Mouse (Mus musculus): ENCODE measurements around the gene Lgals9. TPM values are rescaled to one million over a fixed set of nuclear protein-coding genes. Genes with fewer than 3 reads are reported as not detected.

The Lgals9 gene
- total and polyA plus RNA-seq, 3 experiments: 160 to 287 (median 228) TPM

DNA sequence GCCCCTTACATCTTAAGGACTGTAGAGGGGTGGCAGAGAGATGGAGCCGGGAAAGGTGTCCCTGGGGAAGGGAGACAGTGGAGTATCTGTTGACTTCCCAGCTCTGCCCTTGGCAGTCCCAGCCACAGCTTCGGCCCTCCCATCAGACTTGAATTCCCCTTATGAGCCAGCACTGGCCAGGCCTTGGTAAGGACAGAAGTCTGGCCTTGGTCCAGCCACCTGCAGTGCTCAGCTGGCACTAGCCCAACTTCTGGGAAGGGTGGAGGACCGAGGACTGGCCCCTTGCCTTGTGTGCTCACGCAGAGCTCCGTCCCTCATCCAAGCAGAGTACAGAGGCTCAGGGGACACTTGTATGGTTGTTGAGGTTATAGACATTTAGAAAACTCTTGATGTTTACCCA lies 55.4 kb downstream of the Lgals9 start:
- H3K4me1 ChIP-seq (ENCODE audit: control insufficient read depth in 1 of 2, insufficient read depth in 2 of 2, low read length in 2 of 2): no peaks in the 10 kb centered on the region
- no peak overlapping the region for H3K27ac ChIP-seq (ENCODE audit: control insufficient read depth, low read depth, low read length)
- H3K27me3 ChIP-seq (ENCODE audit: control insufficient read depth in 1 of 2, insufficient read depth in 2 of 2, low read length in 2 of 2): peaks cover 26 to 34% of the 10 kb centered on the region in 2 experiments
- no peak for TF ChIP-seq NELFE (IDR thresholded peaks at IDR 0.05; ENCODE audit: low read depth, low read length)
- TF ChIP-seq MYC (IDR thresholded peaks at IDR 0.05; ENCODE audit: low read depth, low read length): no peak
- no peak for TF ChIP-seq MAX (IDR thresholded peaks at IDR 0.05; ENCODE audit: low read length)
- TF ChIP-seq ZC3H11A (IDR thresholded peaks at IDR 0.05; ENCODE audit: low read depth, low read length): no peak
- TF ChIP-seq CHD1 (IDR thresholded peaks at IDR 0.05; ENCODE audit: low read depth, low read length): no peak
- no peak for TF ChIP-seq USF2 (IDR thresholded peaks at IDR 0.05; ENCODE audit: borderline replicate concordance in 1 of 2, insufficient read depth in 1 of 2, low read depth in 1 of 2, low read length in 2 of 2)
- TF ChIP-seq ZKSCAN1 (IDR thresholded peaks at IDR 0.05; ENCODE audit: low read depth, low read length): no peak
- TF ChIP-seq ELF1 (IDR thresholded peaks at IDR 0.05; ENCODE audit: low read depth, low read length): no peak
- no peak for TF ChIP-seq GATA1 (IDR thresholded peaks at IDR 0.05; ENCODE audit: low read depth, low read length)
- no peak for TF ChIP-seq POLR2A (IDR thresholded peaks at IDR 0.05; ENCODE audit: control insufficient read depth in 1 of 2, insufficient read depth in 1 of 2, low read depth in 1 of 2, low read length in 2 of 2, poor library complexity in 1 of 2)
- TF ChIP-seq MYB (IDR thresholded peaks at IDR 0.05; ENCODE audit: low read depth, low read length): no peak
- TF ChIP-seq MEF2A (IDR thresholded peaks at IDR 0.05; ENCODE audit: extremely low read depth, insufficient replicate concordance, low read depth, low read length, poor library complexity, severe bottlenecking): no peak
- TF ChIP-seq SIN3A (IDR thresholded peaks at IDR 0.05; ENCODE audit: low read length): no peak
- no peak for TF ChIP-seq RAD21 (IDR thresholded peaks at IDR 0.05; ENCODE audit: low read depth, low read length)
- no peak for TF ChIP-seq TCF12 (IDR thresholded peaks at IDR 0.05; ENCODE audit: low read depth, low read length)
- no peak for TF ChIP-seq ETS1 (IDR thresholded peaks at IDR 0.05; ENCODE audit: low read depth, low read length)
- no peak for TF ChIP-seq TAL1 (IDR thresholded peaks at IDR 0.05; ENCODE audit: low read length)
- no peak for TF ChIP-seq EP300 (IDR thresholded peaks at IDR 0.05; ENCODE audit: low read depth in 1 of 2, low read length in 2 of 2)
- H3K79me2 ChIP-seq (ENCODE audit: control insufficient read depth, insufficient read depth, low read length, poor library complexity): no peaks in the 10 kb centered on the region
- H3K36me3 ChIP-seq (ENCODE audit: control insufficient read depth in 1 of 2, insufficient read depth in 2 of 2, low read length in 2 of 2): no peaks in the 10 kb centered on the region
- DNase-seq (ENCODE audit: low read depth, low spot score): no peak
- no peak overlapping the region for H3K9ac ChIP-seq (ENCODE audit: control insufficient read depth, low read depth, low read length, poor library complexity, severe bottlenecking)
- no peaks in the 10 kb centered on the region for H3K9me3 ChIP-seq (replicated peaks; ENCODE audit: insufficient read depth, low read length)
- H3K4me3 ChIP-seq (ENCODE audit: control insufficient read depth in 1 of 2, insufficient read depth in 1 of 2, low read depth in 2 of 2, low read length in 2 of 2): no peak overlapping the region

DNA sequence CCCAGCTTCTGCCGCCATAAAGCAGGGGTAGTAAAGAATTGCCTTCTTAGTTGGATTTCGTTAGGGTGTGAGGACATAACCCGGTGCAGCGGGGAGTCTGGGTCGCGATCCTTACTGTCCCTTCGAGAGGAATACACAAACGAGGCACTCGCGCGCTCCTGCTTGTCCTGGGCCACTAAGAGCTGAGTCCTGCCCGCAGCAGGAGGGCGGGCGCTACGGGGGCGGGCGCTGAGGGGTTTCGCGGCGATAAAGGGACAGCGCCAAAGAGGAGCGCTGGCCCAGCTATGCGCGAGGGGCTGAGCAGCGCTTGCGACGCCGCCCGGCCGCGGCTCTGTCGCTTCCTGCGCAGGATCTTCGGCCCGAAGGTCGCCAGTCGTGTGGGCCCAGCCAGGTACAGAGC lies 59.8 kb downstream of the Lgals9 start:
- Histone ChIP-seq H3K9ac (ENCODE audit: control insufficient read depth, low read depth, low read length, poor library complexity, severe bottlenecking) (no peak overlapping the region), H3K4me3 (ENCODE audit: control insufficient read depth in 1 of 2, insufficient read depth in 1 of 2, low read depth in 2 of 2, low read length in 2 of 2) (no peak overlapping the region), H3K9me3 (replicated peaks; ENCODE audit: insufficient read depth, low read length) (no peaks in the 10 kb centered on the region), H3K4me1 (ENCODE audit: control insufficient read depth in 1 of 2, insufficient read depth in 2 of 2, low read length in 2 of 2) (no peaks in the 10 kb centered on the region), H3K27me3 (ENCODE audit: control insufficient read depth in 1 of 2, insufficient read depth in 2 of 2, low read length in 2 of 2) (peaks cover 7 to 15% of the 10 kb centered on the region in 2 experiments), H3K79me2 (ENCODE audit: control insufficient read depth, insufficient read depth, low read length, poor library complexity) (no peaks in the 10 kb centered on the region), H3K27ac (ENCODE audit: control insufficient read depth, low read depth, low read length) (no peak overlapping the region), H3K36me3 (ENCODE audit: control insufficient read depth in 1 of 2, insufficient read depth in 2 of 2, low read length in 2 of 2) (no peaks in the 10 kb centered on the region)
- no peak for DNase-seq (ENCODE audit: low read depth, low spot score)
- TF ChIP-seq POLR2A (IDR thresholded peaks at IDR 0.05; ENCODE audit: control insufficient read depth in 1 of 2, insufficient read depth in 1 of 2, low read depth in 1 of 2, low read length in 2 of 2, poor library complexity in 1 of 2) (no peak), EP300 (IDR thresholded peaks at IDR 0.05; ENCODE audit: low read depth in 1 of 2, low read length in 2 of 2) (no peak), POLR2AphosphoS2 (IDR thresholded peaks at IDR 0.05; ENCODE audit: low read length) (no peak), CTCF (IDR thresholded peaks at IDR 0.05 in 2 of 3, conservative IDR thresholded peaks at IDR 0.05 in 1 of 3; ENCODE audit: control insufficient read depth in 1 of 3, insufficient read depth in 1 of 3, low read depth in 2 of 3, low read length in 3 of 3, poor library complexity in 1 of 3, severe bottlenecking in 1 of 3) (no peak), USF2 (IDR thresholded peaks at IDR 0.05; ENCODE audit: borderline replicate concordance in 1 of 2, insufficient read depth in 1 of 2, low read depth in 1 of 2, low read length in 2 of 2) (no peak), HCFC1 (IDR thresholded peaks at IDR 0.05; ENCODE audit: low read depth, low read length) (no peak), JUND (IDR thresholded peaks at IDR 0.05; ENCODE audit: low read depth, low read length) (no peak), GABPA (IDR thresholded peaks at IDR 0.05; ENCODE audit: low read depth, low read length) (no peak), USF1 (IDR thresholded peaks at IDR 0.05; ENCODE audit: low read depth, low read length) (no peak), RCOR1 (IDR thresholded peaks at IDR 0.05; ENCODE audit: low read depth, low read length) (no peak), ZMIZ1 (IDR thresholded peaks at IDR 0.05; ENCODE audit: low read depth, low read length) (no peak), MAFK (IDR thresholded peaks at IDR 0.05; ENCODE audit: borderline replicate concordance, low read depth, low read length) (no peak), MYB (IDR thresholded peaks at IDR 0.05; ENCODE audit: low read depth, low read length) (no peak), ELF1 (IDR thresholded peaks at IDR 0.05; ENCODE audit: low read depth, low read length) (no peak), CHD2 (IDR thresholded peaks at IDR 0.05; ENCODE audit: low read length) (no peak), POLR2AphosphoS5 (IDR thresholded peaks at IDR 0.05; ENCODE audit: borderline replicate concordance, low read depth, low read length) (no peak), MAZ (IDR thresholded peaks at IDR 0.05; ENCODE audit: low read depth, low read length) (no peak)
